Mouse (Mus musculus) heart, embryonic 14.5 days (tissue): ENCODE data around the gene G530012D18Rik. TPM values are rescaled to one million over a fixed set of nuclear protein-coding genes. Genes with fewer than 3 reads are reported as not detected.
"Not testable (repeated sequence)": the region's sequence is repeated elsewhere in the genome, so short reads cannot be mapped to it uniquely, and the experiment has no call there.

Experiments used
- ATAC-seq: fragments of 200-750 bp; cut with Nextera tagmentation; 2 replicates; pipeline ENCODE4 v1.8.0; 2017; ENCODE audit warnings: low read depth, moderate TSS enrichment; ENCODE audit not compliant: insufficient number of reproducible peaks, insufficient read depth, low FRiP score
- H3K27ac ChIP-seq, 2 experiments: fragments of 200-500 bp in 1 of 2; fragments of 300-500 bp in 1 of 2; sonication (generic) in 1 of 2; replicated peaks in 1 of 2; 2 replicates each; pipeline ENCODE4 v1.5.1; 2012 to 2014; ENCODE audit warnings: low read depth in 2 of 2, low read length in 2 of 2, control low read depth in 1 of 2, mild to moderate bottlenecking in 1 of 2, mixed read lengths in 1 of 2; ENCODE audit not compliant: control insufficient read depth in 1 of 2, insufficient read depth in 1 of 2
- H3K27me3 ChIP-seq: fragments of 300-500 bp; sonication (generic); 2 replicates; pipeline ENCODE4 v1.6.1; 2014; ENCODE audit warnings: mild to moderate bottlenecking, low read length, control low read depth; ENCODE audit not compliant: control insufficient read depth, insufficient read depth
- H3K36me3 ChIP-seq: fragments of 300-500 bp; sonication (generic); 2 replicates; pipeline ENCODE4 v1.6.1; 2014; ENCODE audit warnings: mild to moderate bottlenecking, control low read depth, low read length, mixed read lengths; ENCODE audit not compliant: control insufficient read depth, insufficient read depth
- H3K4me1 ChIP-seq, 2 experiments: fragments of 200-500 bp in 1 of 2; fragments of 300-500 bp in 1 of 2; sonication (generic) in 1 of 2; 2 replicates each; pipeline ENCODE4 v1.6.1; 2012 to 2014; ENCODE audit warnings: low read length in 2 of 2, control low read depth in 1 of 2, mixed read lengths in 1 of 2; ENCODE audit not compliant: control insufficient read depth in 2 of 2, insufficient read depth in 2 of 2
- H3K4me2 ChIP-seq: fragments of 300-500 bp; sonication (generic); 2 replicates; pipeline ENCODE4 v1.6.1; 2014; ENCODE audit warnings: mild to moderate bottlenecking, low read length
- H3K4me3 ChIP-seq, 2 experiments: fragments of 200-500 bp in 1 of 2; fragments of 300-500 bp in 1 of 2; sonication (generic) in 1 of 2; 2 replicates each; pipeline ENCODE4 v1.5.1; 2012 to 2014; ENCODE audit warnings: low read length in 2 of 2, mild to moderate bottlenecking in 2 of 2, control low read depth in 1 of 2, low read depth in 1 of 2, moderate library complexity in 1 of 2; ENCODE audit not compliant: control insufficient read depth in 1 of 2, insufficient read depth in 1 of 2
- H3K9ac ChIP-seq: fragments of 300-500 bp; sonication (generic); 2 replicates; pipeline ENCODE4 v1.6.1; 2014; ENCODE audit warnings: mild to moderate bottlenecking, low read length
- H3K9me3 ChIP-seq: fragments of 300-500 bp; sonication (generic); 2 replicates; pipeline ENCODE4 v1.6.1; 2016; ENCODE audit warnings: low read length, control low read depth; ENCODE audit not compliant: control insufficient read depth
- WGBS: fragments of 180-500 bp; shearing (Covaris S2); extraction: QIAGEN DNeasy Blood & Tissue Kit; methylation state at CpG from one replicate; pipeline ENCODE4 v1.1.7; 2014; 5-methylcytosine and 5-hydroxymethylcytosine counted together
- polyA plus RNA-seq: library from polyadenylated mRNA; unstranded; fragments of >200 nt; fragmentation: Nextera tagmentation; extraction: Ambion mirVana; gene quantifications from 2 replicates; pipeline ENCODE4 v1.2.1, GENCODE M21; 2014

The G530012D18Rik gene
- not detected in 2 replicates for polyA plus RNA-seq

GRCm38 (mm10) chr1:85575376-85575775 is at the start of gene G530012D18Rik:
Gene G530012D18Rik, plus strand, starts transcription at chr1:85575676.
- H3K9me3 ChIP-seq, ATAC-seq, H3K9ac ChIP-seq, H3K36me3 ChIP-seq, H3K4me1 ChIP-seq, H3K27me3 ChIP-seq, H3K4me3 ChIP-seq, H3K27ac ChIP-seq, H3K4me2 ChIP-seq: not testable (repeated sequence)
- 51% methylated on average over 2 of the region's 3 CpGs for WGBS

- 46% methylated on average over 3 of the region's 3 CpGs for WGBS
- H3K9me3 ChIP-seq, H3K4me1 ChIP-seq, H3K27me3 ChIP-seq, H3K27ac ChIP-seq, H3K4me2 ChIP-seq, H3K4me3 ChIP-seq, H3K9ac ChIP-seq, ATAC-seq, H3K36me3 ChIP-seq: not testable (repeated sequence)
Measured at GRCm38 (mm10) chr1:85526401-85526800, 49.1 kb upstream of the G530012D18Rik start.

GRCm38 (mm10) chr1:85528451-85529110 is 46.9 kb upstream of the G530012D18Rik start:
- not testable (repeated sequence) for H3K27ac ChIP-seq, H3K4me1 ChIP-seq, H3K36me3 ChIP-seq, H3K27me3 ChIP-seq, H3K9ac ChIP-seq, ATAC-seq, H3K4me3 ChIP-seq, H3K9me3 ChIP-seq, H3K4me2 ChIP-seq
- 74% methylated on average over 13 of the region's 15 CpGs for WGBS

GRCm38 (mm10) chr1:85543818-85544217 is 31.7 kb upstream of the G530012D18Rik start:
- not testable (repeated sequence) for H3K9me3 ChIP-seq, H3K27ac ChIP-seq, H3K36me3 ChIP-seq, H3K27me3 ChIP-seq, H3K4me2 ChIP-seq, H3K4me1 ChIP-seq, H3K9ac ChIP-seq, H3K4me3 ChIP-seq, ATAC-seq
- WGBS, result 83% methylated on average over 3 of the region's 4 CpGs

- not testable (repeated sequence) for H3K4me2 ChIP-seq, H3K9ac ChIP-seq, H3K27ac ChIP-seq, H3K4me3 ChIP-seq, H3K4me1 ChIP-seq, H3K36me3 ChIP-seq, ATAC-seq, H3K27me3 ChIP-seq, H3K9me3 ChIP-seq
Measured at GRCm38 (mm10) chr1:85546442-85546841, 29.0 kb upstream of the G530012D18Rik start.

- not testable (repeated sequence) for ATAC-seq, H3K9me3 ChIP-seq, H3K4me2 ChIP-seq, H3K27ac ChIP-seq, H3K36me3 ChIP-seq, H3K4me1 ChIP-seq, H3K4me3 ChIP-seq, H3K9ac ChIP-seq, H3K27me3 ChIP-seq
- 72% methylated on average over 4 of the region's 4 CpGs for WGBS
Measured at GRCm38 (mm10) chr1:85555261-85555660, 20.2 kb upstream of the G530012D18Rik start.

GRCm38 (mm10) chr1:85573554-85573953 is 1.9 kb upstream of the G530012D18Rik start:
- ATAC-seq, H3K9me3 ChIP-seq, H3K4me3 ChIP-seq, H3K27ac ChIP-seq, H3K4me1 ChIP-seq, H3K4me2 ChIP-seq, H3K27me3 ChIP-seq, H3K9ac ChIP-seq, H3K36me3 ChIP-seq: not testable (repeated sequence)
- 66% methylated on average over 4 of the region's 4 CpGs for WGBS

- H3K36me3 ChIP-seq, H3K9me3 ChIP-seq, H3K27ac ChIP-seq, H3K4me3 ChIP-seq, ATAC-seq, H3K4me1 ChIP-seq, H3K27me3 ChIP-seq, H3K9ac ChIP-seq, H3K4me2 ChIP-seq: not testable (repeated sequence)
- WGBS, result 38% methylated on average over 3 of the region's 3 CpGs
Measured at GRCm38 (mm10) chr1:85578372-85579010, 3.0 kb downstream of the G530012D18Rik start.
